Mouse (Mus musculus): ENCODE results near the gene Slc38a6. TPM values are rescaled to one million over a fixed set of nuclear protein-coding genes. Genes with fewer than 3 reads are reported as not detected.

Gene Slc38a6
- polyA plus RNA-seq, 1 experiment from 2014 or later, result 10.0 TPM

- H3K4me3 ChIP-seq, result no peak overlapping the region
- H3K27ac ChIP-seq, result no peak overlapping the region
- no peaks in the 10 kb centered on the region for H3K36me3 ChIP-seq
- 84% methylated on average over 12 of the region's 12 CpGs for WGBS
- ATAC-seq (ENCODE audit: low FRiP score, low read depth), result no peak
- H3K4me1 ChIP-seq, result peaks cover 10% of the 10 kb centered on the region; the same call in 1 of the 2 replicates
- no peak overlapping the region for H3K4me2 ChIP-seq (replicated peaks)
- no peak overlapping the region for H3K9ac ChIP-seq
- no peaks in the 10 kb centered on the region for H3K9me3 ChIP-seq
- no peaks in the 10 kb centered on the region for H3K27me3 ChIP-seq (replicated peaks)
These were observed 96.0 kb downstream of the Slc38a6 start for GRCm38 (mm10) chr12:73382290-73383178.

- H3K36me3 ChIP-seq, result no peaks in the 10 kb centered on the region
- H3K4me1 ChIP-seq, result peaks cover 10% of the 10 kb centered on the region; the same call in 1 of the 2 replicates
- ATAC-seq (ENCODE audit: low FRiP score, low read depth), result no peak
- H3K4me3 ChIP-seq, result no peak overlapping the region
- 83% methylated on average over 5 of the region's 5 CpGs for WGBS
- H3K9me3 ChIP-seq, result no peaks in the 10 kb centered on the region
- no peak overlapping the region for H3K4me2 ChIP-seq (replicated peaks)
- no peaks in the 10 kb centered on the region for H3K27me3 ChIP-seq (replicated peaks)
- 0 out of 2 replicates have a peak overlapping the region, but pooled peaks have one; percentile 26 for H3K9ac ChIP-seq
- H3K27ac ChIP-seq, result no peak overlapping the region
These were observed 96.6 kb downstream of the Slc38a6 start for GRCm38 (mm10) chr12:73383179-73383510.

GRCm38 (mm10) chr12:73383861-73384260 lies 97.3 kb downstream of the Slc38a6 start:
- 93% methylated on average over 3 of the region's 3 CpGs for WGBS
- no peaks in the 10 kb centered on the region for H3K9me3 ChIP-seq
- H3K4me2 ChIP-seq (replicated peaks), result no peak overlapping the region
- no peaks in the 10 kb centered on the region for H3K36me3 ChIP-seq
- no peak for ATAC-seq (ENCODE audit: low FRiP score, low read depth)
- H3K27me3 ChIP-seq (replicated peaks), result no peaks in the 10 kb centered on the region
- peaks cover 10% of the 10 kb centered on the region; the same call in 1 of the 2 replicates for H3K4me1 ChIP-seq
- H3K9ac ChIP-seq, result no peak overlapping the region
- H3K4me3 ChIP-seq, result no peak overlapping the region
- no peak overlapping the region for H3K27ac ChIP-seq

- Histone ChIP-seq H3K9me3 (no peaks in the 10 kb centered on the region), H3K4me1 (peaks cover 10% of the 10 kb centered on the region; the same call in 1 of the 2 replicates), H3K4me2 (replicated peaks) (no peak overlapping the region), H3K36me3 (no peaks in the 10 kb centered on the region), H3K9ac (no peak overlapping the region), H3K27ac (no peak overlapping the region), H3K27me3 (replicated peaks) (no peaks in the 10 kb centered on the region), H3K4me3 (no peak overlapping the region)
- no peak for ATAC-seq (ENCODE audit: low FRiP score, low read depth)
- WGBS, result 51% methylated on average over 6 of the region's 6 CpGs
These were observed 98.2 kb downstream of the Slc38a6 start for GRCm38 (mm10) chr12:73384747-73385146.

- H3K27ac ChIP-seq, result no peak overlapping the region
- no peak overlapping the region for H3K4me2 ChIP-seq (replicated peaks)
- no peaks in the 10 kb centered on the region for H3K36me3 ChIP-seq
- ATAC-seq (ENCODE audit: low FRiP score, low read depth), result no peak
- no peak overlapping the region for H3K4me3 ChIP-seq
- 90% methylated on average over 1 of the region's 1 CpGs for whole genome bisulfite sequencing
- H3K27me3 ChIP-seq (replicated peaks), result no peaks in the 10 kb centered on the region
- H3K9ac ChIP-seq, result no peak overlapping the region
- H3K4me1 ChIP-seq, result no peaks in the 10 kb centered on the region
- H3K9me3 ChIP-seq, result no peaks in the 10 kb centered on the region
These were observed 105.9 kb downstream of the Slc38a6 start for GRCm38 (mm10) chr12:73392507-73392906.

- no peaks in the 10 kb centered on the region for H3K36me3 ChIP-seq
- no peak for ATAC-seq (ENCODE audit: low FRiP score, low read depth)
These were observed 106.4 kb downstream of the Slc38a6 start for GRCm38 (mm10) chr12:73393018-73393417.

GRCm38 (mm10) chr12:73393881-73394291 lies 107.3 kb downstream of the Slc38a6 start:
- Histone ChIP-seq H3K9ac (no peak overlapping the region), H3K27me3 (replicated peaks) (no peaks in the 10 kb centered on the region), H3K4me3 (no peak overlapping the region), H3K27ac (no peak overlapping the region), H3K4me2 (replicated peaks) (no peak overlapping the region), H3K4me1 (no peaks in the 10 kb centered on the region), H3K36me3 (no peaks in the 10 kb centered on the region), H3K9me3 (no peaks in the 10 kb centered on the region)
- 34% methylated on average over 6 of the region's 6 CpGs for WGBS
- no peak for ATAC-seq (ENCODE audit: low FRiP score, low read depth)

More at GRCm38 (mm10) chr12:73393018-73393417, 106.4 kb downstream of the Slc38a6 start:
- Histone ChIP-seq H3K4me1 (no peaks in the 10 kb centered on the region), H3K9me3 (no peaks in the 10 kb centered on the region), H3K27ac (no peak overlapping the region), H3K4me3 (no peak overlapping the region), H3K27me3 (replicated peaks) (no peaks in the 10 kb centered on the region), H3K4me2 (replicated peaks) (no peak overlapping the region), H3K9ac (no peak overlapping the region)

GRCm38 (mm10) chr12:73394571-73394970 lies 108.0 kb downstream of the Slc38a6 start:
- Histone ChIP-seq H3K27me3 (replicated peaks) (no peaks in the 10 kb centered on the region), H3K4me1 (no peaks in the 10 kb centered on the region), H3K4me2 (replicated peaks) (no peak overlapping the region), H3K27ac (no peak overlapping the region), H3K9ac (no peak overlapping the region), H3K36me3 (no peaks in the 10 kb centered on the region), H3K9me3 (no peaks in the 10 kb centered on the region), H3K4me3 (no peak overlapping the region)
- WGBS, result 93% methylated on average over 5 of the region's 5 CpGs
- ATAC-seq (ENCODE audit: low FRiP score, low read depth), result no peak

- Histone ChIP-seq H3K4me2 (replicated peaks) (no peak overlapping the region), H3K27me3 (replicated peaks) (no peaks in the 10 kb centered on the region), H3K4me3 (no peak overlapping the region), H3K9ac (no peak overlapping the region), H3K9me3 (no peaks in the 10 kb centered on the region), H3K4me1 (no peaks in the 10 kb centered on the region), H3K27ac (no peak overlapping the region), H3K36me3 (no peaks in the 10 kb centered on the region)
- 58% methylated on average over 4 of the region's 4 CpGs for WGBS
- ATAC-seq (ENCODE audit: low FRiP score, low read depth), result no peak
These were observed 112.8 kb downstream of the Slc38a6 start for GRCm38 (mm10) chr12:73399426-73399825.

GRCm38 (mm10) chr12:73400481-73401025 lies 114.0 kb downstream of the Slc38a6 start:
- H3K4me1 ChIP-seq, result peaks cover 6% of the 10 kb centered on the region
- 76% methylated on average over 4 of the region's 4 CpGs for WGBS
- no peaks in the 10 kb centered on the region for H3K27me3 ChIP-seq (replicated peaks)
- H3K4me3 ChIP-seq, result no peak overlapping the region
- no peak overlapping the region for H3K4me2 ChIP-seq (replicated peaks)
- no peak overlapping the region for H3K9ac ChIP-seq
- H3K9me3 ChIP-seq, result no peaks in the 10 kb centered on the region
- no peak overlapping the region for H3K27ac ChIP-seq
- no peak for ATAC-seq (ENCODE audit: low FRiP score, low read depth)
- no peaks in the 10 kb centered on the region for H3K36me3 ChIP-seq

- 81% methylated on average over 3 of the region's 3 CpGs for WGBS
- Histone ChIP-seq H3K4me1 (peaks cover 7% of the 10 kb centered on the region), H3K4me2 (replicated peaks) (no peak overlapping the region), H3K9ac (no peak overlapping the region), H3K4me3 (no peak overlapping the region), H3K27ac (no peak overlapping the region), H3K36me3 (no peaks in the 10 kb centered on the region), H3K27me3 (replicated peaks) (no peaks in the 10 kb centered on the region), H3K9me3 (no peaks in the 10 kb centered on the region)
- ATAC-seq (ENCODE audit: low FRiP score, low read depth), result no peak
These were observed 115.0 kb downstream of the Slc38a6 start for GRCm38 (mm10) chr12:73401520-73402130.

GRCm38 (mm10) chr12:73402137-73402712 lies 115.6 kb downstream of the Slc38a6 start:
- 76% methylated on average over 5 of the region's 5 CpGs for WGBS
- Histone ChIP-seq H3K4me3 (no peak overlapping the region), H3K9me3 (no peaks in the 10 kb centered on the region), H3K4me1 (peaks cover 7% of the 10 kb centered on the region), H3K27ac (no peak overlapping the region), H3K9ac (no peak overlapping the region), H3K36me3 (no peaks in the 10 kb centered on the region), H3K27me3 (replicated peaks) (no peaks in the 10 kb centered on the region), H3K4me2 (replicated peaks) (no peak overlapping the region)
- no peak for ATAC-seq (ENCODE audit: low FRiP score, low read depth)

Measured in neural tube, embryonic 12.5 days (tissue).